Mouse (Mus musculus) retina, postnatal 7 days (tissue): Measurements from ENCODE around the gene Pecam1.
"Not testable (repeated sequence)": the region's sequence is repeated elsewhere in the genome, so short reads cannot be mapped to it uniquely, and the experiment has no call there.

ENCODE experiments used
- DNase-seq: peaks from one replicate; pipeline ENCODE4 v3.0.0-alpha.2; 2012; ENCODE audit warnings: low read depth, low spot score

The Pecam1 gene

DNA sequence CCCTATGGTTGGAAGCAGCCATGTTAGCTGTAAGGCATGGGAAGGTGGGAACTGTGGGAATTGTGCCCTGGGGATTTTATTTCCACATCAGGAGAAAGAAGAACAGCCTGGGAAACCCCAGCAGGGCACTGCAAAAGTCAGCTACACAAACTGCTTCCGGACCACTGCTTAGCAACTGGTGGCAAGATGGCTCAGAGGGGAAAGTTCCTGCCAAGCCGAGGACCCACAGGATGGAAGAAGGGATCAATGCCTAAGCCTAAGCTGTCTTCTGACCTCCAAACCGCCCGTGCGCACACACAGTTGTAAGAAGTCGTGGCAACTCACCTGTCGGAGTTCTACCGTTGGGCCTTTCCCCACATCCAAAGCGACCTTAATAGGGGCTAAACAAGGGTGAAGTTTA lies 22.6 kb upstream of the Pecam1 start:
- DNase-seq = no peak

- no peak for DNase-seq
Observed at GRCm38 (mm10) chr11:106770195-106770974, 20.0 kb upstream of the Pecam1 start.

DNA sequence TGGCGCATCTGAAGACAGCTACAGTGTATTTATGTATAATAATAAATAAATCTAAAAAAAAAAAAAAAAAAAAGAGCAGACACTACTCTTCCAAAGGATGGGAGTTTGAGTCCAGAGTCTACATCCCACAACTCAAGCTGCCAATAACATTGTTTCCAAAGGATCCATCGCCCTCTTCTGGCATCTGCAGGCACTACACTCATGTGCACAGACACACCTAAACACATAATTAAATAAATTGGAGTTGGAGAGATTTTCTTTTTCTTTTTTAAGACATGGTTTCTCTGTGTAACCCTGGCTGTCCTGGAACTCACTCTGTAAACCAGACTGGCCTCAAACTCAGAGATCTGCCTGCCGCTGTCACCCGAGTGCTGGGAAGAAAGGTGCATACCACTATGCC lies 17.1 kb upstream of the Pecam1 start:
- no peak for DNase-seq

GRCm38 (mm10) chr11:106766611-106767162 lies 16.3 kb upstream of the Pecam1 start:
- DNase-seq = no peak

DNA sequence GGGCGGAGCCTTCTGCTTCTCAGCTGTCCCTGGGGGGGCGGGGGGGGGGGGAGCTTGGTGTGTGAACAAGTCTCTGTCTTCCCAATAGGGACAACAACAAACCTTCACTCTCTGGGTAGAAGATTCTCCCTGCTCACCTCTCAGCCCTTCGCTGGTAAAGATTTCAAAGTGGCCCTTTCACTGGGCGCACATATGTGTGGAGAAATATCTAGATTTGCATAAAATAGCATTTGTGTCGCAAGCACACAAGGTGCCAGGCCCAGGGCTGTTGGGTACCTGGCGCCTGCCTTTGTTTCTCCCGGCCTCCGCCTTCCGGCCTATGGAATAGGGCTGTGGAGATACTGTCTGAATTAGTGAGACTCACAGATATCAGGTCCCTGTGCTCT lies 12.4 kb upstream of the Pecam1 start:
- no peak for DNase-seq

DNA sequence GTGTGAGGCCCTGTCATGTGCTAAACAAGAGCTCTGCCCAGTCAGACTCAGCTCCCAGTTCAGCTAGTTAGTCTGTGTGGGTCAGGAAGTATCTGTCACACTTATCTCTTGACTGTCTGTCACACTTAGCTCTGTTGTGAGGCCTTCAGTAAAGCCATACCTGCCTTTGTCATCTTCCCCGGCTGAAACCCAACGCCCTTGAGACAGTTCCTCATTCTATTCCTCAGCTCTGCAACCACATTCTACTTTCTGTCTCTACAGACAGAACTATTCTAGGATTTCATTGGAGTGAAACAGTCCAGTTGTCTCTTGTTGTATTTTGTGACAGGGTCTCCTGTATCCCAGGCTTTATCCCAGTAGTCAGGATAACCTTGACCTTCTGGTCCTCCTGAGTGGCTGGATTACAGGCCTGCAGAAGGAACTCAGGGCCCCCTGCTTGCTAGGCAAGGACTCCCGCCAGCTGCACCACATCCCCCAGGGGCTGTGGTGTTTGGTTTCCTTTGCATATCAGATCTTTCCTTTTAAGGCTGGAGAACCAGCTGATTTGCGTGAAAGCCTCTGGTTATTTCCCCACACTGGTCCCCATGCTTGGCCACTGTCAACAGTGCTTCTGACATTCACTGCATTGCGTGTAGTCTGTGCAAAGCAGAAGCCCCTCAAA lies 11.8 kb upstream of the Pecam1 start:
- DNase-seq = no peak

- no peak for DNase-seq
Observed at GRCm38 (mm10) chr11:106760511-106760910, 10.1 kb upstream of the Pecam1 start.

DNA sequence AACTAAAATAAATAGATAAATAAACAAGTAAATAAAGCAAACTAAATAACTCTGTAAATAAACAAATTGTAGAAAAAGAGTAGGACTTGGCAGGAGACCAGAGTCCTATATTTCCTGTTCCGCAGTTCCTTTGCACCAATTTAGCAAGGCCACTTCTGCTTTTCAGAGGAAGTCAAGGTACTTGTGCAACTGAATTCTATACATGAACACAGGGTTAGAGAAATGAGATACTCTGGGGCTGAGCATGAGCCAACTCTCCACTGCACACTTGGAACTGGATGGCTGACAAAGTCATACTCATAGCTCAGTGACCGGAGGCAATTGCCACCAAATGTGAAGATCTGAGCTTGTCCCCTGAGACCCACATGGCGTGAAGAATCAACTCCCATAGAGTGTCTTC lies 8.6 kb upstream of the Pecam1 start:
- DNase-seq = no peak

- no peak for DNase-seq
Observed at GRCm38 (mm10) chr11:106755583-106755982, 5.2 kb upstream of the Pecam1 start.

DNA sequence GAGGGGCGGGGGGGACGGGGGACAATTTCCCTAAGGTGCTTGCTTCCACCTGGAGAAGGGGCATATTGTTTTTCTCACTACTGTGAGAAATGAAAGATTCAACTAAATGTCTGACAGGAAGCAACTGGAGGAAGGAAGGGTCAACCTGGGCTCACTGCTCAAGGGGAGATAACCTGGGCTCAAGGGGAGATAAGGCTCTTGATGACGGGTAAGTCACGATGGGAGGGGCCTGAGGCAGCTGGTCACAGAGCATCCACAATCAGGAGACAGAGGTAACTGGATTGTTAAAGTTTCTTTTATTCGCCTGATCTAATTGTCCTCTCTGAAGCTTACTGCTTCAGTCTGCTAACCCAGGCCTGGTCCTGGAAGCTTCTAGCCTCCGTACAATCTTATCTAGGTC lies 2.9 kb upstream of the Pecam1 start:
- no peak for DNase-seq

DNA sequence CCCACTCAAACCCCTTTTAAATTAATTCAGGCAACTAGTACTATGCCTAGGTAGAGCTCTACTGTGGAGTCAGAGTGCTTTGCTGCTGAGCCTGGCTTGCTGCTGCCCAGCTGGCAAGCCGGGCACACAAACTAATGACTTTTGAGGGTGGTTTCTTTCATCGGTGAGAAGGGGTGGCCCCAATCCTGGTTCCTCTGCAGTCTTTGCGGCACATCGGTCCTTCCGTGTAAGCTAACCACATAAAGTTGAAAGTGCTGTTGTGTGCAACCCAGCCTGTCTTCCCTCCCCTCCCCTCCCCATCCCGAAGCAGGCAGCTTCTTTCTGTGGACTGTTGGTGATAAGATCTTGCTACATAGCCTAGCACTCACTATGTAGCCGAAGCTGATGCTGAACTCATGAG lies 1.7 kb upstream of the Pecam1 start:
- DNase-seq = no peak

DNA sequence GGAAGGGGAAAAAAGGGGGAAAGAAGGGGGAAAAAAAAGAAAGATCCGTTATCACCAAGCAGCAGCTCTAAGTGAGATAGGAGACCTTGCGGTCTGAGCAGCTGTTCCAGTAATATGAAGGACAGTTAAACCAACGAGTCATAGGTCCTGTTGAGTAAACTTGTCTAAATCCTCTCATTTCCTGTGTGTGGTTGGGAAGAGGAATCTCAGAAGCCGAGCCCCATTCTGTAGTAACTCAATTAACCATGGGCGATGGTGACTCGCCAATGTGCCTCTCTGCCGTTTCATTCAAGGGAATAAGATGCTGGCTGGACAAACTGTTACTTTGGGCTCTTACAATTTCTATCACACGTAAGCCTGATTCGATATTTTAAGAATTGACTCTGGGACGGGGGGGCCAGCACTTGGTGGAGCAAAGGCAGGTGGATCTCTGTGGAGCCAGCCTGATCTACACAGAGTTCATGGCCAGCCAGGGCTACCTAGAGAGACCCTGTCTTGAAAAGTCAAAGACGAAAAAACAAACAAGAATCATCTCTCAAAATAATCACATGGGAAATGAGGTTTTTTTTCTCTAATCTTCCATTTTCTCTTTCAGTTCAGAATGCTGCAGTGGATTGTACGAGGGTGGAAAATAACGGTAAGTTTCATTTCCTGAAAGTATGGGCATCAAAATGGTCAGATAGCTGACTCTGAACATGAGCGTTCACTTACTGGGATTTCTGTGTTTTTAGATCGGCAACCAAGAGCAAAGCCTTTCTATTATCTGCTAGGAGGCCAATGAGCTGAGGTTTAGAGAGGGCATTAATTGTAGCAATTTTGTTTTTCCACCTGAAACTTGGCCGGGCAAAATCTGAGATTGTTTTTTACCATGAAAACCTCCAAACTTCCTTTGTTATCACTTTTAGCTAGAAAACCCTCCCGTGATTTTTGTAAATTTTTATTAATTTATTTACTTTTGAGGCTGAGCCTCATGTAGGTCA lies 901 bp upstream of the Pecam1 start, which contains the start of gene Milr1:
Gene Milr1, plus strand, starts transcription at position 188 of the 980 bp plus-strand sequence.
- no peak for DNase-seq

DNA sequence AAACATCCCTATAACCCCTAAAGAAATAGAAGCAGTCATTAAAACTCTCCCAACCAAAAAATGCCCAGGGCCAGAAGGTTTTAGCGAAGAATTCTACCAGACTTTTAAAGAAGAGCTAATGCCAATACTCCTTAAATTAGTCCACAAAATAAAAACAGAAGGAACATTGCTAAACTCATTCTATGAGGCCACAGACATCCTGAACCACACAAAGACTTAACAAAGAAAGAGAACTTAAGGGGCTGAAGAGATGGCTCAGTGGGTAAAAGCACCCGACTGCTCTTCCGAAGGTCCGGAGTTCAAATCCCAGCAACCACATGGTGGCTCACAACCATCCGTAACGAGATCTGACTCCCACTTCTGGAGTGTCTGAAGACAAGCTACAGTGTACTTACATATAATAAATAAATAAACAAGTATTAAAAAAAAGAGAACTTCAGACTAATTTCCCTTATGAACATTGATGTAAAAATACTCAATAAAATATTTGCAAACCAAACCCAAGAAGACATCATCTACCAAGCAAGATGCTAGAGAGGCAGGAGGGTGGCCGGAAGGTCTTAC lies 789 bp downstream of the Pecam1 start:
- not testable (repeated sequence) for DNase-seq

DNA sequence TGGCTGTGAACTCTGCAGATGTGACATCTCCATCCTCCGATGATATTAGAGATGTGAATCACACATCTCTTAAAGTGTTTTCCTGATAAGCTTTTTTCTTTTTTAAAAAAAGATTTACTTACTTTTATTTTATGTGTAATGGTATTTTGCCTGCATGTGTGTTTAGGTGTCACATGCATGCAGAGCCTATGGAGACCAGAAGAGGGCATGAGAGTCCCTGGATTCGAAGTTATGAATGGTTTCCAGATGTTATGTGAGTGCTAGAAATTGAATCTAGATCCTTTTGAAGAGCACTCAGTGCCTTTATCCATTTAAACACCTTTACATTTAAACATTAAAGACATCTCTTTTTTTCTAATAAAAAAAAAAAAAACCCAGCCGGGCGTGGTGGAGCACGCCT lies 5.5 kb downstream of the Pecam1 start:
- DNase-seq = no peak

DNA sequence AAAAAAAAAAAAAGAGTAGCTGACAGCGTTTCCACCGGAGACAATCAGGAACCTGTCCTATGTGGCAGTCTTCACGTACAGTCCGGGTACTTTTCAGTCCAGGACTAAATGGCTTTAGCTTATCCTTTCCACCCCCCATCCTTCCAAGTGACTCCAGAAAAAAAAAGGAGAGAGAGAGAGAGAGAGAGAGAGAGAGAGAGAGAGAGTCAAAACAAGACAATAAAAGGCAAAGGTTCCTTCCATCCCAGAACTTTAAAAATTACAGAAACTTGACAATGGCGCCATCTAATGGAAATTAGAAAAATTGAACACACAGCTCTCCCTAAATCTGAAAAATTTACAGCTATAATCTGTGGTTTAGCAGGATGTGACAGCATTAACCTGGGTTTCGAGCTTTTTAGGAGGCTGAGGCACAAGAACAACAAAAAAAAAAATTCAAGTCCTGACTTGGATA lies 8.0 kb downstream of the Pecam1 start:
- DNase-seq = peak; percentile 30

- no peak for DNase-seq
Observed at GRCm38 (mm10) chr11:106741826-106742225, 8.6 kb downstream of the Pecam1 start.

DNA sequence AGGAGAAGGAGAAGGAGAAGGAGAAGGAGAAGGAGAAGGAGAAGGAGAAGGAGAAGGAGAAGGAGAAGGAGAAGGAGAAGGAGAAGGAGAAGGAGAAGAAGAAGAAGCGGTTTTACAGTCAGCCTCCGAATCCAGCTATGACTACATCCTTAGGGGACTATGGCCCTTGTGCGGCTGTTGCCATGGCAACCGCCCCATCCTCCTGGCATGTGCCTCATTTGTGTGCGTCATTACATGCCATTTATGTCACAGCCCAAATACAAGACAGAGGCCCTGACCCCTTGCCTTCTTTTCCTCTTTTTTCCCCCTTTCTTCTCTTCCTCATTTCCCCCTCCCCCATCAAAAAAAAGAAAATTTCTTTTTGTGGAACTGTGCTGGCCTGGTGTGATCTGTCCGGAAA lies 9.2 kb downstream of the Pecam1 start:
- no peak for DNase-seq

- DNase-seq = not testable (repeated sequence)
Observed at GRCm38 (mm10) chr11:106740724-106741123, 9.7 kb downstream of the Pecam1 start.

DNA sequence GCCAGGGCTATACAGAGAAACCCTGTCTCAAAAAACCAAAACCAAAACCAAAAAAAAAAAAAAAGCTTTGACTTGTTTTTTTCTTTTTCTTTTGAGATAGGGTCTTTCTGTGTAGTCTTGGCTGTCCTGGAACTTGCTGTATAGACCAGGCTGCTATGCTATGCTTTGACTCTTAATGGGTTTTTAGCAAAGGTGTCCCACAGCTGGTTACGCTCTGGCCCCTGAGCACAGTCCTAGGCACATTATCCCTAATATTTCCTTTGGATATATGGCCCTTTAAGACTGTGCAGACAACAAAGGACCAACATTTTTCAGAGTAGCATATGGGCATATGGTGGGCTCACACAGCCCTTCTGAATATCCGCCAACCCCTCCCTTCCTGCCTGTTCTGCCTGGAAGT lies 11.3 kb downstream of the Pecam1 start:
- no peak for DNase-seq

- DNase-seq = no peak
Observed at GRCm38 (mm10) chr11:106737178-106737621, 13.2 kb downstream of the Pecam1 start.

DNA sequence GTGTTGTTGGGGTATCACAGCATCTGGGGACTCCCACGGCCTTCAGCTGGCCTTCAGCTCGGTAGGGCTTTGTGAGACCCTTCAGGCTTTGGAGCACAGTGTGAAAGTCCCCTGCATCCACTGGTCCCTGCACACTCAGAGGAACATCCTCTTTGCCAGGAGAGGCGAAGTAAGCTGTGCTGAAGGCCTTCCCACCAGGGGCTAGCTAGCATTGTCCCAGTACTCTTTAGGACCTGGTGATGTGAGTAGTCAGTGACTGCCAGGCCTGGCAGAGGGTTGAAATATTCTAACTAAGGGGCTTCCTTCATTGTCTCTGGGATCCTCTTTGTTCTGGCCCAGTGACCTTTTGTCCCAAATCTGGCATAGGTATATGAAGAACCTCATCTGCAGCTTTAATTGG lies 13.8 kb downstream of the Pecam1 start:
- DNase-seq = no peak
